Mouse (Mus musculus): ENCODE data around the gene Gm20388. TPM values are rescaled to one million over a fixed set of nuclear protein-coding genes. Genes with fewer than 3 reads are reported as not detected.
"Not testable (repeated sequence)": the region's sequence is repeated elsewhere in the genome, so short reads cannot be mapped to it uniquely, and the experiment has no call there.

Gm20388 gene
- polyA plus RNA-seq, 1 experiment: 23.9 TPM

GRCm38 (mm10) chr8:121438111-121438510 is 1527.5 kb downstream of the Gm20388 start:
- TF ChIP-seq CTCF (IDR thresholded peaks at IDR 0.05; ENCODE audit: extremely low read depth, insufficient read depth, low read length): no peak
- no peak for TF ChIP-seq POLR2A (IDR thresholded peaks at IDR 0.05; ENCODE audit: extremely low read depth, insufficient read depth, low read length)
- Histone ChIP-seq H3K27ac (ENCODE audit: insufficient read depth, low read length) (no peak overlapping the region), H3K4me1 (ENCODE audit: control insufficient read depth, insufficient read depth, low read length) (no peaks in the 10 kb centered on the region), H3K4me3 (ENCODE audit: insufficient read depth, low read length) (no peak overlapping the region)

- TF ChIP-seq CTCF (IDR thresholded peaks at IDR 0.05; ENCODE audit: extremely low read depth, insufficient read depth, low read length): no peak
- TF ChIP-seq POLR2A (IDR thresholded peaks at IDR 0.05; ENCODE audit: extremely low read depth, insufficient read depth, low read length): no peak
- Histone ChIP-seq H3K4me3 (ENCODE audit: insufficient read depth, low read length) (no peak overlapping the region), H3K27ac (ENCODE audit: insufficient read depth, low read length) (no peak overlapping the region), H3K4me1 (ENCODE audit: control insufficient read depth, insufficient read depth, low read length) (no peaks in the 10 kb centered on the region)
Observed at GRCm38 (mm10) chr8:121439351-121439750, 1528.7 kb downstream of the Gm20388 start.

- Histone ChIP-seq H3K27ac (ENCODE audit: insufficient read depth, low read length) (no peak overlapping the region), H3K4me1 (ENCODE audit: control insufficient read depth, insufficient read depth, low read length) (0 out of 2 replicates have a peak, but pooled peaks cover 1% of the 10 kb centered on the region), H3K4me3 (ENCODE audit: insufficient read depth, low read length) (no peak overlapping the region)
- TF ChIP-seq CTCF (IDR thresholded peaks at IDR 0.05; ENCODE audit: extremely low read depth, insufficient read depth, low read length) (no peak), POLR2A (IDR thresholded peaks at IDR 0.05; ENCODE audit: extremely low read depth, insufficient read depth, low read length) (no peak)
Observed at GRCm38 (mm10) chr8:121443361-121443760, 1532.7 kb downstream of the Gm20388 start.

GRCm38 (mm10) chr8:121444521-121444920 is 1533.9 kb downstream of the Gm20388 start:
- not testable (repeated sequence) for H3K4me3 ChIP-seq (ENCODE audit: insufficient read depth, low read length); H3K27ac ChIP-seq (ENCODE audit: insufficient read depth, low read length); H3K4me1 ChIP-seq (ENCODE audit: control insufficient read depth, insufficient read depth, low read length)

- Histone ChIP-seq H3K4me1 (ENCODE audit: control insufficient read depth, insufficient read depth, low read length) (0 out of 2 replicates have a peak, but pooled peaks cover 1% of the 10 kb centered on the region), H3K4me3 (ENCODE audit: insufficient read depth, low read length) (no peak overlapping the region), H3K27ac (ENCODE audit: insufficient read depth, low read length) (no peak overlapping the region)
- TF ChIP-seq CTCF (IDR thresholded peaks at IDR 0.05; ENCODE audit: extremely low read depth, insufficient read depth, low read length): no peak
- no peak for TF ChIP-seq POLR2A (IDR thresholded peaks at IDR 0.05; ENCODE audit: extremely low read depth, insufficient read depth, low read length)
Observed at GRCm38 (mm10) chr8:121445027-121445471, 1534.4 kb downstream of the Gm20388 start.

DNA sequence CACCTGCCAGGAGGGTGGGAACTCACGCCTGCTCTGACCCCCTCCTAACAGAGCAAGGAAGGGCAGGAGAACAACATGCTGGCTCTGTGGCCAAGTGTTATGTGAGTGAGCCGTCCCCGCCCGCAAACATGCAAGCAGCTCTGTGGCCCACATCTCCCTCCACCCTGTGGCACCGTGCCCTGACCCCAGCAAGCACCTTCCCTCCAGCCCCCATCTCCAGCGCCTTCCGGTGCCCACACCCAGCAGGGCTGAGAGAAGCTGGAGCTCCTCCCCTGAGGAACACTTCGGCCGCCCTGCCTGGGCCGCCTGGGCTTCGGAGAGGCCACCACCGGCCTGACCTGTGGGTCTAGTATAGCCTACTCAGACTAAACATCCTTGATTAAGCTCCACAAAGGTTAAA is 1535.5 kb downstream of the Gm20388 start:
- no peak overlapping the region for H3K4me3 ChIP-seq (ENCODE audit: insufficient read depth, low read length)
- 0 out of 2 replicates have a peak, but pooled peaks cover 1% of the 10 kb centered on the region for H3K4me1 ChIP-seq (ENCODE audit: control insufficient read depth, insufficient read depth, low read length)
- H3K27ac ChIP-seq (ENCODE audit: insufficient read depth, low read length): no peak overlapping the region
- TF ChIP-seq CTCF (IDR thresholded peaks at IDR 0.05; ENCODE audit: extremely low read depth, insufficient read depth, low read length) (no peak), POLR2A (IDR thresholded peaks at IDR 0.05; ENCODE audit: extremely low read depth, insufficient read depth, low read length) (no peak)

DNA sequence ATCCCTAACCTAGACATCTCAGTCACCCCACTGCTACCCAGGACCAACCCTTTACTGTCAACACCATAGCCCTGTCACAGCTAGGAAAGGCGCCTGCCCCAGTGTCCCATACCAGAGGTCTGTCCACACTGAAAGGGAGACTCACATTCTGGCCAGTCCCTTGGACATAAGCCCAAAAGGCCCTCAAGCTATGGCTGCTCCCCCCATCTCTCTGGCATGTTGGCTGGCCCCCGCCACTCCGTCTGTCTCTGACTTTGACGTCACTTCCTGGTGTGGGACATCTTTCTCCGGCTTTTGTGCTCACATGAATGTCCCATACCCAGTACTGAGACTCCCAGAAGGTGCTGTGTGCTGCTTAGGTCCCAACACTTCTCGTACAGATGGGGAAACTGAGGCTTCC is 1536.2 kb downstream of the Gm20388 start:
- 0 out of 2 replicates have a peak, but pooled peaks cover 1% of the 10 kb centered on the region for H3K4me1 ChIP-seq (ENCODE audit: control insufficient read depth, insufficient read depth, low read length)
- no peak overlapping the region for H3K27ac ChIP-seq (ENCODE audit: insufficient read depth, low read length)
- no peak overlapping the region for H3K4me3 ChIP-seq (ENCODE audit: insufficient read depth, low read length)
- no peak for TF ChIP-seq CTCF (IDR thresholded peaks at IDR 0.05; ENCODE audit: extremely low read depth, insufficient read depth, low read length)
- TF ChIP-seq POLR2A (IDR thresholded peaks at IDR 0.05; ENCODE audit: extremely low read depth, insufficient read depth, low read length): no peak

DNA sequence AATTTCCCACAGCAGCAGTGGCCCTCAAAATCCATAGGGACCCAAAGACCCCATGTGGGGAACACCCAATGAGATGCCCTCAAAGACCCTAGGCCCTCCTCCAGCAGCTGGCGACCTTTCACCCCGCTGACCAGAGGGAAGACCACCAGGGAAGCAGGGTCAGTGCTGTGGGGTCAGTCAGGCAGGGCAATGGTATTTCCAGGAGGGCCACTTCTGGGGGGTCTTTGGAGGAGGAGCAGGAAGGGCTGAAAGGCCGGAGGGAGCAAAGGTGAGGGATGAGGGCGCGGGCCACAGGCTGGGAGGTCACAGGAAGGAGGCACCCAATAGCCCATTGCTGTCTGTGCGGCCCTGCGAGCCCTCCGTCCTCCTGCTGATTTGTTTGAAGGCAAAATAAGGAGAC is 1539.6 kb downstream of the Gm20388 start:
- Histone ChIP-seq H3K27ac (ENCODE audit: insufficient read depth, low read length) (no peak overlapping the region), H3K4me3 (ENCODE audit: insufficient read depth, low read length) (no peak overlapping the region), H3K4me1 (ENCODE audit: control insufficient read depth, insufficient read depth, low read length) (no peaks in the 10 kb centered on the region)
- no peak for TF ChIP-seq CTCF (IDR thresholded peaks at IDR 0.05; ENCODE audit: extremely low read depth, insufficient read depth, low read length)
- no peak for TF ChIP-seq POLR2A (IDR thresholded peaks at IDR 0.05; ENCODE audit: extremely low read depth, insufficient read depth, low read length)

DNA sequence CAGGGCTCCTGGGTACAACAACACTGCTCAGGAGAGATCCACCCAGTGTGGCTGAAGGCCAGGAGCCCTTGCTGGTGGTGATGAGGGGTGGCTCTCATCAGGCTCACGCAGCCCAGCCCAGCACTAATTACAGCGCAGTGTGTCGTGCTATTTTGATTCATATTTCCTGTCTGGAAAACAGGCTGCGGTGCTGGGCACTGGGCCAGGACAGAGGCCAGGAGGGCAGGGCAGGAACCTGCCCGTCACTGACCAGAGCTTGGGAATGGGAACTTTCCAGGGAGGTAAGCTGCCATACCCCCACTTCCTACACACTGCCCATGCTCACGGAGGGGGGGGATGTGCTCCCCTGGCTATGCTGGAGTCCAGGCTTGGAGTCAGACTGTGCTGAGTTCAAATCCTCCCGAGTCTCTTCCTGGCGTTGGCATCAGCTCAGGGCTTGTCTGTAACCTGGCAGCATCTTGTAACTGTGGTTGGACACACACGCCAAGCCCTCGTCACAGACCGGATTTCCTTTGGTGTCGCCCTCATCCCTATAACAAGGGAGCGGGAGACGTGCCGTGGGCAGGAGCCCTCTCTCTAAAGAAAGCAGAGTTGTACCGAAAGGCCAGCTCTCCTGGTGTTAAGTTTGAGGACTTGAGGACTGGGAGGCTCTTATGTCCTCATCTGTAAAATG is 1540.9 kb downstream of the Gm20388 start:
- TF ChIP-seq POLR2A (IDR thresholded peaks at IDR 0.05; ENCODE audit: extremely low read depth, insufficient read depth, low read length) (no peak), CTCF (IDR thresholded peaks at IDR 0.05; ENCODE audit: extremely low read depth, insufficient read depth, low read length) (no peak)

GRCm38 (mm10) chr8:121454737-121455136 is 1544.1 kb downstream of the Gm20388 start:
- Histone ChIP-seq H3K4me3 (ENCODE audit: insufficient read depth, low read length) (no peak overlapping the region), H3K4me1 (ENCODE audit: control insufficient read depth, insufficient read depth, low read length) (no peaks in the 10 kb centered on the region), H3K27ac (ENCODE audit: insufficient read depth, low read length) (no peak overlapping the region)
- TF ChIP-seq POLR2A (IDR thresholded peaks at IDR 0.05; ENCODE audit: extremely low read depth, insufficient read depth, low read length) (no peak), CTCF (IDR thresholded peaks at IDR 0.05; ENCODE audit: extremely low read depth, insufficient read depth, low read length) (no peak)

More for the DNA sequence above, 1540.9 kb downstream of the Gm20388 start:
- Histone ChIP-seq H3K4me1 (ENCODE audit: control insufficient read depth, insufficient read depth, low read length) (no peaks in the 10 kb centered on the region), H3K4me3 (ENCODE audit: insufficient read depth, low read length) (no peak overlapping the region), H3K27ac (ENCODE audit: insufficient read depth, low read length) (no peak overlapping the region)

Measured in cortical plate, adult 2 months (tissue).